Mouse (Mus musculus): ENCODE data around the gene Sdhaf2. TPM values are rescaled to one million over a fixed set of nuclear protein-coding genes. Genes with fewer than 3 reads are reported as not detected.

The Sdhaf2 gene
- polyA plus RNA-seq, 1 experiment from 2014 or later: 67.6 TPM

GRCm38 (mm10) chr19:10557001-10557400, 31.1 kb upstream of the Sdhaf2 start:
- 62% methylated on average over 2 of the region's 2 CpGs for WGBS
- H3K36me3 ChIP-seq (replicated peaks; ENCODE audit: control insufficient read depth, insufficient read depth): peaks cover 15% of the 10 kb centered on the region
- no peak overlapping the region for H3K27ac ChIP-seq
- H3K27me3 ChIP-seq (ENCODE audit: control insufficient read depth, insufficient read depth, low read length): no peaks in the 10 kb centered on the region
- H3K9me3 ChIP-seq (ENCODE audit: control insufficient read depth, low read length): no peaks in the 10 kb centered on the region
- no peak for ATAC-seq (ENCODE audit: low FRiP score)
- H3K4me3 ChIP-seq (replicated peaks; ENCODE audit: low read length): no peak overlapping the region
- peak overlapping the region; percentile 84; the same call in 1 of the 2 replicates for H3K9ac ChIP-seq
- H3K4me1 ChIP-seq (replicated peaks; ENCODE audit: control insufficient read depth, insufficient read depth, low read length): peaks cover 21% of the 10 kb centered on the region
- DNase-seq (ENCODE audit: low spot score): no peak
- 0 out of 2 replicates have a peak overlapping the region, but pooled peaks have one; percentile 71 for H3K4me2 ChIP-seq (replicated peaks)

GRCm38 (mm10) chr19:10555624-10556510, 29.9 kb upstream of the Sdhaf2 start, which contains the start of gene Tmem216:
Gene Tmem216, minus strand, starts transcription at chr19:10556238.
- no peaks in the 10 kb centered on the region for H3K9me3 ChIP-seq (ENCODE audit: control insufficient read depth, low read length)
- H3K9ac ChIP-seq: peak within 1 kb of the TSS; percentile 84
- H3K4me1 ChIP-seq (replicated peaks; ENCODE audit: control insufficient read depth, insufficient read depth, low read length): peaks cover 21% of the 10 kb centered on the region
- H3K27ac ChIP-seq: peak within 1 kb of the TSS; percentile 91
- peaks cover 26% of the 10 kb centered on the region for H3K36me3 ChIP-seq (replicated peaks; ENCODE audit: control insufficient read depth, insufficient read depth)
- no peaks in the 10 kb centered on the region for H3K27me3 ChIP-seq (ENCODE audit: control insufficient read depth, insufficient read depth, low read length)
- peak within 1 kb of the TSS; percentile 71 for H3K4me2 ChIP-seq (replicated peaks)
- DNase-seq (ENCODE audit: low spot score) (peak; percentile 85), ATAC-seq (ENCODE audit: low FRiP score) (peak; percentile 98)
- 1% methylated on average over 43 of the region's 43 CpGs for WGBS
- H3K4me3 ChIP-seq (replicated peaks; ENCODE audit: low read length): peak within 1 kb of the TSS; percentile 62

- no peak overlapping the region for H3K4me2 ChIP-seq (replicated peaks)
Measured at GRCm38 (mm10) chr19:10539454-10539853, 13.5 kb upstream of the Sdhaf2 start.

GRCm38 (mm10) chr19:10530082-10530481, 4.1 kb upstream of the Sdhaf2 start:
- Histone ChIP-seq H3K4me2 (replicated peaks) (no peak overlapping the region), H3K4me1 (replicated peaks; ENCODE audit: control insufficient read depth, insufficient read depth, low read length) (peaks cover 19% of the 10 kb centered on the region), H3K27ac (no peak overlapping the region), H3K4me3 (replicated peaks; ENCODE audit: low read length) (no peak overlapping the region), H3K36me3 (replicated peaks; ENCODE audit: control insufficient read depth, insufficient read depth) (peaks cover 67% of the 10 kb centered on the region), H3K9me3 (ENCODE audit: control insufficient read depth, low read length) (no peaks in the 10 kb centered on the region), H3K27me3 (ENCODE audit: control insufficient read depth, insufficient read depth, low read length) (no peaks in the 10 kb centered on the region), H3K9ac (no peak overlapping the region)
- ATAC-seq (ENCODE audit: low FRiP score) (no peak), DNase-seq (ENCODE audit: low spot score) (no peak)
- WGBS: 86% methylated on average over 1 of the region's 1 CpGs

More at GRCm38 (mm10) chr19:10539454-10539853, 13.5 kb upstream of the Sdhaf2 start:
- Histone ChIP-seq H3K27me3 (ENCODE audit: control insufficient read depth, insufficient read depth, low read length) (no peaks in the 10 kb centered on the region), H3K36me3 (replicated peaks; ENCODE audit: control insufficient read depth, insufficient read depth) (peaks cover 96% of the 10 kb centered on the region), H3K4me1 (replicated peaks; ENCODE audit: control insufficient read depth, insufficient read depth, low read length) (no peaks in the 10 kb centered on the region), H3K9me3 (ENCODE audit: control insufficient read depth, low read length) (no peaks in the 10 kb centered on the region), H3K4me3 (replicated peaks; ENCODE audit: low read length) (no peak overlapping the region), H3K27ac (no peak overlapping the region), H3K9ac (no peak overlapping the region)
- ATAC-seq (ENCODE audit: low FRiP score) (no peak), DNase-seq (ENCODE audit: low spot score) (no peak)
- WGBS: 96% methylated on average over 5 of the region's 5 CpGs

GRCm38 (mm10) chr19:10525106-10525901, 638 bp downstream of the Sdhaf2 start, which contains the start of gene Cpsf7:
Gene Cpsf7, plus strand, starts transcription at chr19:10525266.
- peak within 1 kb of the TSS; percentile 99 for H3K4me3 ChIP-seq (replicated peaks; ENCODE audit: low read length)
- peak within 1 kb of the TSS; percentile 86 for H3K4me2 ChIP-seq (replicated peaks)
- H3K9me3 ChIP-seq (ENCODE audit: control insufficient read depth, low read length): no peaks in the 10 kb centered on the region
- peak within 1 kb of the TSS; percentile 98 for H3K9ac ChIP-seq
- peak; percentile 94 for ATAC-seq (ENCODE audit: low FRiP score)
- H3K4me1 ChIP-seq (replicated peaks; ENCODE audit: control insufficient read depth, insufficient read depth, low read length): peaks cover 28% of the 10 kb centered on the region
- under 1% methylated on average over 73 of the region's 93 CpGs for WGBS
- peaks cover 22% of the 10 kb centered on the region for H3K36me3 ChIP-seq (replicated peaks; ENCODE audit: control insufficient read depth, insufficient read depth)
- no peaks in the 10 kb centered on the region for H3K27me3 ChIP-seq (ENCODE audit: control insufficient read depth, insufficient read depth, low read length)
- peak; percentile 88 for DNase-seq (ENCODE audit: low spot score)
- peak within 1 kb of the TSS; percentile 97 for H3K27ac ChIP-seq

- Histone ChIP-seq H3K4me1 (replicated peaks; ENCODE audit: control insufficient read depth, insufficient read depth, low read length) (peaks cover 28% of the 10 kb centered on the region), H3K4me3 (replicated peaks; ENCODE audit: low read length) (peak overlapping the region; percentile 99), H3K9me3 (ENCODE audit: control insufficient read depth, low read length) (no peaks in the 10 kb centered on the region), H3K27ac (peak overlapping the region; percentile 97), H3K9ac (peak overlapping the region; percentile 98), H3K4me2 (replicated peaks) (peak overlapping the region; percentile 86), H3K27me3 (ENCODE audit: control insufficient read depth, insufficient read depth, low read length) (no peaks in the 10 kb centered on the region), H3K36me3 (replicated peaks; ENCODE audit: control insufficient read depth, insufficient read depth) (peaks cover 17% of the 10 kb centered on the region)
- DNase-seq (ENCODE audit: low spot score) (no peak), ATAC-seq (ENCODE audit: low FRiP score) (no peak)
- 2% methylated on average over 19 of the region's 19 CpGs for WGBS
Measured at GRCm38 (mm10) chr19:10524784-10525105, 1.2 kb downstream of the Sdhaf2 start.

- peak overlapping the region; percentile 86; the same call in 1 of the 2 replicates for H3K4me2 ChIP-seq (replicated peaks)
- DNase-seq (ENCODE audit: low spot score): no peak
- no peaks in the 10 kb centered on the region for H3K27me3 ChIP-seq (ENCODE audit: control insufficient read depth, insufficient read depth, low read length)
- H3K36me3 ChIP-seq (replicated peaks; ENCODE audit: control insufficient read depth, insufficient read depth): peaks cover 8% of the 10 kb centered on the region; the same call in 1 of the 2 replicates
- WGBS: 94% methylated on average over 5 of the region's 5 CpGs
- no peak overlapping the region for H3K27ac ChIP-seq
- 0 out of 2 replicates have a peak overlapping the region, but pooled peaks have one; percentile 98 for H3K9ac ChIP-seq
- H3K9me3 ChIP-seq (ENCODE audit: control insufficient read depth, low read length): no peaks in the 10 kb centered on the region
- peaks cover 28% of the 10 kb centered on the region for H3K4me1 ChIP-seq (replicated peaks; ENCODE audit: control insufficient read depth, insufficient read depth, low read length)
- H3K4me3 ChIP-seq (replicated peaks; ENCODE audit: low read length): 0 out of 2 replicates have a peak overlapping the region, but pooled peaks have one; percentile 3
- ATAC-seq (ENCODE audit: low FRiP score): no peak
Measured at GRCm38 (mm10) chr19:10523483-10524080, 2.4 kb downstream of the Sdhaf2 start.

GRCm38 (mm10) chr19:10521926-10522325, 4.0 kb downstream of the Sdhaf2 start:
- Histone ChIP-seq H3K4me3 (replicated peaks; ENCODE audit: low read length) (no peak overlapping the region), H3K27me3 (ENCODE audit: control insufficient read depth, insufficient read depth, low read length) (no peaks in the 10 kb centered on the region), H3K4me1 (replicated peaks; ENCODE audit: control insufficient read depth, insufficient read depth, low read length) (peaks cover 17% of the 10 kb centered on the region), H3K27ac (no peak overlapping the region), H3K9ac (no peak overlapping the region), H3K9me3 (ENCODE audit: control insufficient read depth, low read length) (no peaks in the 10 kb centered on the region), H3K36me3 (replicated peaks; ENCODE audit: control insufficient read depth, insufficient read depth) (peaks cover 5% of the 10 kb centered on the region), H3K4me2 (replicated peaks) (no peak overlapping the region)
- 82% methylated on average over 1 of the region's 1 CpGs for WGBS
- no peak for ATAC-seq (ENCODE audit: low FRiP score)
- DNase-seq (ENCODE audit: low spot score): no peak

All from hindbrain, embryonic 14.5 days (tissue).